Mouse (Mus musculus) midbrain, embryonic 13.5 days (tissue): ENCODE results near the gene Tnip2. TPM values are rescaled to one million over a fixed set of nuclear protein-coding genes. Genes with fewer than 3 reads are reported as not detected.

Source experiments
- ATAC-seq: fragments of 200-750 bp; cut with Nextera tagmentation; 2 replicates; pipeline ENCODE4 v1.8.0; 2017; ENCODE audit warnings: mild to moderate bottlenecking, moderate TSS enrichment, moderate library complexity
- H3K27ac ChIP-seq: fragments of 300-500 bp; sonication (generic); 2 replicates; pipeline ENCODE4 v1.5.1; 2015; ENCODE audit warnings: inconsistent platforms, mild to moderate bottlenecking, moderate library complexity
- H3K27me3 ChIP-seq: fragments of 300-500 bp; sonication (generic); 2 replicates; pipeline ENCODE4 v1.6.1; 2015; ENCODE audit warnings: mild to moderate bottlenecking, inconsistent platforms
- H3K36me3 ChIP-seq: fragments of 300-500 bp; sonication (generic); 2 replicates; pipeline ENCODE4 v1.6.1; 2015; ENCODE audit warnings: mild to moderate bottlenecking, inconsistent platforms
- H3K4me1 ChIP-seq: fragments of 300-500 bp; sonication (generic); replicated peaks from 2 replicates; pipeline ENCODE4 v1.6.1; 2015; ENCODE audit warnings: inconsistent platforms
- H3K4me2 ChIP-seq: fragments of 300-500 bp; sonication (generic); replicated peaks from 2 replicates; pipeline ENCODE4 v1.6.1; 2015; ENCODE audit warnings: moderate library complexity, mild to moderate bottlenecking, inconsistent platforms
- H3K4me3 ChIP-seq: fragments of 300-500 bp; sonication (generic); replicated peaks from 2 replicates; pipeline ENCODE4 v1.5.1; 2015; ENCODE audit warnings: mild to moderate bottlenecking, inconsistent platforms
- H3K9ac ChIP-seq: fragments of 300-500 bp; sonication (generic); replicated peaks from 2 replicates; pipeline ENCODE4 v1.6.1; 2015; ENCODE audit warnings: mild to moderate bottlenecking, inconsistent platforms
- H3K9me3 ChIP-seq: fragments of 300-500 bp; sonication (generic); 2 replicates; pipeline ENCODE4 v1.6.1; 2016; ENCODE audit warnings: mild to moderate bottlenecking, inconsistent platforms
- WGBS: fragments of 180-500 bp; shearing (Covaris S2); methylation state at CpG from one replicate; pipeline ENCODE4 v1.1.7; 2015; 5-methylcytosine and 5-hydroxymethylcytosine counted together
- polyA plus RNA-seq: library from polyadenylated mRNA; unstranded; fragments of >200 nt; fragmentation: Nextera tagmentation; extraction: Ambion mirVana; gene quantifications from 2 replicates; pipeline ENCODE4 v1.2.1, GENCODE M21; 2015

The Tnip2 gene
- polyA plus RNA-seq, 1 experiment from 2014 or later = 6.9 TPM

- Histone ChIP-seq H3K4me2 (no peak overlapping the region), H3K9me3 (no peaks in the 10 kb centered on the region), H3K27me3 (no peaks in the 10 kb centered on the region), H3K4me1 (no peaks in the 10 kb centered on the region), H3K4me3 (no peak overlapping the region), H3K9ac (no peak overlapping the region), H3K36me3 (peaks cover 38% of the 10 kb centered on the region), H3K27ac (peak overlapping the region; percentile 35; the same call in 1 of the 2 replicates)
- ATAC-seq = no peak
- WGBS = 81% methylated on average over 6 of the region's 6 CpGs
Observed at GRCm38 (mm10) chr5:34488741-34489417, 24.9 kb downstream of the Tnip2 start.

GRCm38 (mm10) chr5:34487320-34488090 lies 26.3 kb downstream of the Tnip2 start:
- Histone ChIP-seq H3K4me3 (no peak overlapping the region), H3K4me2 (no peak overlapping the region), H3K36me3 (peaks cover 43% of the 10 kb centered on the region), H3K4me1 (no peaks in the 10 kb centered on the region), H3K27ac (no peak overlapping the region), H3K9ac (no peak overlapping the region), H3K9me3 (no peaks in the 10 kb centered on the region), H3K27me3 (no peaks in the 10 kb centered on the region)
- no peak for ATAC-seq
- 86% methylated on average over 6 of the region's 6 CpGs for WGBS

GRCm38 (mm10) chr5:34485731-34486130 lies 28.1 kb downstream of the Tnip2 start:
- Histone ChIP-seq H3K4me3 (no peak overlapping the region), H3K27ac (no peak overlapping the region), H3K9me3 (no peaks in the 10 kb centered on the region), H3K4me2 (no peak overlapping the region), H3K36me3 (peaks cover 58% of the 10 kb centered on the region), H3K27me3 (no peaks in the 10 kb centered on the region), H3K9ac (no peak overlapping the region), H3K4me1 (no peaks in the 10 kb centered on the region)
- 95% methylated on average over 15 of the region's 15 CpGs for WGBS
- ATAC-seq = no peak

- Histone ChIP-seq H3K9ac (no peak overlapping the region), H3K9me3 (no peaks in the 10 kb centered on the region), H3K4me1 (no peaks in the 10 kb centered on the region), H3K27me3 (no peaks in the 10 kb centered on the region), H3K4me2 (no peak overlapping the region), H3K27ac (no peak overlapping the region), H3K4me3 (no peak overlapping the region), H3K36me3 (peaks cover 82% of the 10 kb centered on the region)
- ATAC-seq = no peak
- WGBS = 81% methylated on average over 3 of the region's 3 CpGs
Observed at GRCm38 (mm10) chr5:34480926-34481325, 32.9 kb downstream of the Tnip2 start.

- H3K4me1 ChIP-seq = no peaks in the 10 kb centered on the region
- H3K9ac ChIP-seq = no peak overlapping the region
- no peaks in the 10 kb centered on the region for H3K9me3 ChIP-seq
- no peaks in the 10 kb centered on the region for H3K27me3 ChIP-seq
- ATAC-seq = no peak
- no peak overlapping the region for H3K27ac ChIP-seq
- no peak overlapping the region for H3K4me2 ChIP-seq
- 93% methylated on average over 2 of the region's 2 CpGs for WGBS
- no peak overlapping the region for H3K4me3 ChIP-seq
- peaks cover 59% of the 10 kb centered on the region for H3K36me3 ChIP-seq
Observed at GRCm38 (mm10) chr5:34468039-34468775, 45.6 kb downstream of the Tnip2 start.

- no peak for ATAC-seq
- 95% methylated on average over 2 of the region's 2 CpGs for WGBS
- Histone ChIP-seq H3K27me3 (no peaks in the 10 kb centered on the region), H3K4me1 (no peaks in the 10 kb centered on the region), H3K4me2 (no peak overlapping the region), H3K4me3 (no peak overlapping the region), H3K36me3 (peaks cover 74% of the 10 kb centered on the region), H3K9ac (no peak overlapping the region), H3K27ac (no peak overlapping the region), H3K9me3 (no peaks in the 10 kb centered on the region)
Observed at GRCm38 (mm10) chr5:34466648-34467047, 47.1 kb downstream of the Tnip2 start.

- Histone ChIP-seq H3K4me2 (no peak overlapping the region), H3K4me1 (no peaks in the 10 kb centered on the region), H3K9me3 (no peaks in the 10 kb centered on the region), H3K36me3 (peaks cover 79% of the 10 kb centered on the region), H3K27me3 (no peaks in the 10 kb centered on the region), H3K27ac (no peak overlapping the region), H3K9ac (no peak overlapping the region), H3K4me3 (no peak overlapping the region)
- no peak for ATAC-seq
- WGBS = 89% methylated on average over 1 of the region's 1 CpGs
Observed at GRCm38 (mm10) chr5:34466079-34466478, 47.7 kb downstream of the Tnip2 start.

- 93% methylated on average over 6 of the region's 6 CpGs for whole genome bisulfite sequencing
- H3K27me3 ChIP-seq = no peaks in the 10 kb centered on the region
- H3K9me3 ChIP-seq = no peaks in the 10 kb centered on the region
- no peak for ATAC-seq
- no peak overlapping the region for H3K4me3 ChIP-seq
- H3K4me1 ChIP-seq = no peaks in the 10 kb centered on the region
- H3K27ac ChIP-seq = no peak overlapping the region
- no peak overlapping the region for H3K4me2 ChIP-seq
- H3K36me3 ChIP-seq = peaks cover 93% of the 10 kb centered on the region
- no peak overlapping the region for H3K9ac ChIP-seq
Observed at GRCm38 (mm10) chr5:34461841-34462240, 52.0 kb downstream of the Tnip2 start.

GRCm38 (mm10) chr5:34461294-34461693 lies 52.5 kb downstream of the Tnip2 start:
- Histone ChIP-seq H3K9ac (no peak overlapping the region), H3K4me1 (no peaks in the 10 kb centered on the region), H3K4me2 (no peak overlapping the region), H3K27ac (no peak overlapping the region), H3K9me3 (no peaks in the 10 kb centered on the region), H3K27me3 (no peaks in the 10 kb centered on the region), H3K4me3 (no peak overlapping the region), H3K36me3 (peaks cover 92% of the 10 kb centered on the region)
- no peak for ATAC-seq
- 95% methylated on average over 4 of the region's 4 CpGs for WGBS

GRCm38 (mm10) chr5:34458994-34459393 lies 54.8 kb downstream of the Tnip2 start:
- Histone ChIP-seq H3K27ac (no peak overlapping the region), H3K27me3 (no peaks in the 10 kb centered on the region), H3K4me3 (no peak overlapping the region), H3K4me2 (no peak overlapping the region), H3K36me3 (peaks cover 85% of the 10 kb centered on the region), H3K4me1 (no peaks in the 10 kb centered on the region), H3K9ac (no peak overlapping the region), H3K9me3 (no peaks in the 10 kb centered on the region)
- no peak for ATAC-seq
- 89% methylated on average over 1 of the region's 1 CpGs for WGBS

- no peak for ATAC-seq
- H3K4me1 ChIP-seq = no peaks in the 10 kb centered on the region
Observed at GRCm38 (mm10) chr5:34446207-34446606, 67.6 kb downstream of the Tnip2 start.

More at GRCm38 (mm10) chr5:34446207-34446606, 67.6 kb downstream of the Tnip2 start:
- Histone ChIP-seq H3K4me2 (no peak overlapping the region), H3K27ac (no peak overlapping the region), H3K9me3 (no peaks in the 10 kb centered on the region), H3K27me3 (no peaks in the 10 kb centered on the region), H3K9ac (no peak overlapping the region), H3K4me3 (no peak overlapping the region), H3K36me3 (peaks cover 67% of the 10 kb centered on the region)
- WGBS = 90% methylated on average over 9 of the region's 9 CpGs
